Mouse (Mus musculus) spleen, adult 2 months (tissue): ENCODE data around the gene Rpl12. TPM values are rescaled to one million over a fixed set of nuclear protein-coding genes. Genes with fewer than 3 reads are reported as not detected.

Experiments
- DNase-seq, 2 experiments: peaks; one replicate each; pipeline versions ENCODE4 v3.0.0 to v3.0.0-alpha.2; 2012 to 2021; ENCODE audit warnings: low spot score in 2 of 2, low read depth in 1 of 2
- H3K27ac ChIP-seq: fragments of 200-500 bp; 2 replicates; pipeline ENCODE4 v1.5.1; 2012; ENCODE audit warnings: low read length, inconsistent platforms; ENCODE audit not compliant: insufficient read depth
- H3K27me3 ChIP-seq: fragments of 200-500 bp; 2 replicates; pipeline ENCODE4 v1.6.1; 2012; ENCODE audit warnings: mild to moderate bottlenecking, moderate library complexity, low read length, inconsistent platforms; ENCODE audit not compliant: control insufficient read depth, insufficient read depth
- H3K36me3 ChIP-seq: fragments of 200-500 bp; 2 replicates; pipeline ENCODE4 v1.6.1; 2012; ENCODE audit warnings: mild to moderate bottlenecking, low read length, inconsistent platforms; ENCODE audit not compliant: control insufficient read depth, insufficient read depth
- H3K4me1 ChIP-seq: fragments of 200-500 bp; 2 replicates; pipeline ENCODE4 v1.6.1; 2011; ENCODE audit warnings: inconsistent platforms; ENCODE audit not compliant: control insufficient read depth, insufficient read depth, insufficient read length
- H3K4me3 ChIP-seq: fragments of 200-500 bp; 2 replicates; pipeline ENCODE4 v1.5.1; 2011; ENCODE audit warnings: mild to moderate bottlenecking, inconsistent platforms; ENCODE audit not compliant: insufficient read depth, insufficient read length; ENCODE audit errors: extremely low read depth
- CTCF ChIP-seq: fragments of 200-500 bp; IDR thresholded peaks from 2 replicates; pipeline ENCODE4 v1.5.1; 2011; ENCODE audit warnings: mild to moderate bottlenecking, inconsistent platforms; ENCODE audit not compliant: insufficient read depth, insufficient read length, insufficient replicate concordance; ENCODE audit errors: extremely low read depth
- POLR2A ChIP-seq: fragments of 200-500 bp; IDR thresholded peaks from 2 replicates; pipeline ENCODE4 v1.6.1; 2011; ENCODE audit warnings: low read depth, low read length, inconsistent platforms
- WGBS: fragments of 180-500 bp; shearing (Covaris S2); methylation state at CpG from one replicate; pipeline ENCODE4 v1.1.7; 2018; 5-methylcytosine and 5-hydroxymethylcytosine counted together
- polyA plus RNA-seq: library from polyadenylated mRNA; depleted of rRNA; stranded (reverse); fragments of >200 nt; gene quantifications from 2 replicates; pipeline ENCODE4 v1.2.3, GENCODE M21; 2012; rRNA removed

The Rpl12 gene
- polyA plus RNA-seq = 535 and 627 TPM in 2 replicates

- WGBS = 3% methylated on average over 55 of the region's 55 CpGs
- Histone ChIP-seq H3K27me3 (no peaks in the 10 kb centered on the region), H3K27ac (peak within 1 kb of the TSS; percentile 82), H3K4me3 (peak within 1 kb of the TSS; percentile 86), H3K36me3 (peaks cover 16% of the 10 kb centered on the region), H3K4me1 (peaks cover 7% of the 10 kb centered on the region; the same call in 1 of the 2 replicates)
- TF ChIP-seq CTCF = no peak
- peak; percentile 40 for TF ChIP-seq POLR2A
- peak; percentile 87 to 92 for DNase-seq
Measured at GRCm38 (mm10) chr2:32961192-32961995, at the start of gene Rpl12, which contains the start of gene Lrsam1. Gene Rpl12, plus strand, starts transcription at chr2:32961559. Gene Lrsam1, minus strand, starts transcription at chr2:32961614.

- Histone ChIP-seq H3K27me3 (no peaks in the 10 kb centered on the region), H3K4me1 (no peaks in the 10 kb centered on the region), H3K36me3 (no peaks in the 10 kb centered on the region), H3K27ac (no peak overlapping the region), H3K4me3 (no peak overlapping the region)
- WGBS = 90% methylated on average over 7 of the region's 7 CpGs
- no peak for TF ChIP-seq POLR2A
- TF ChIP-seq CTCF = no peak
- no peak for DNase-seq
Measured at GRCm38 (mm10) chr2:32911639-32912182, 49.6 kb upstream of the Rpl12 start.

DNA sequence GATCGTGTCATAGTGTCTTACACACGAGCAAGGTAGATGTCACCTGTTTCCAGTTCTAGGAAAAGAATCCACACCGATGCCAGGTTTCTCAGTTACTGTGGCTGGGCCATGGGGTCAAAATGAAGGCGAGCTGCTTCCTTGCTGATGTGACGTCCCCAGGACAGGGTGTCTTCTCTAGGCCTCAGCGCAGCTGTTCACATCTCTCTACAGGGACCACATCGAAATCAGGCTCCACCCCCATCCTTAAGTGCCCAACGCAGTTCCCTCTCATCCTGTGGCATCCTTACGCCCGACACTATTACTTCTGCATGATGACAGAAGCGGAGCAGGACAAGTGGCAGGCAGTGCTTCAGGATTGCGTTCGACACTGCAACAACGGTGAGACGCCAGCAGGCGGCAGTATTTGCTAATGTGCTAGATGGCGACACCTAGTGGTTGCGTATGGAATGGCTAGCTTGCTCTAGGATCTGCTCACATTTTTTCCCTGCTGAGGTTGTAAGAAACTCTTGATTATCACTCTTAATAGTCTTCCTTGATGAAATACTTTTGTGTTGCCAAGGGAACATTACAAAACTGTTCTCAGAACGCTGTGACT is 49.1 kb upstream of the Rpl12 start:
- DNase-seq = peak; percentile 64 to 74
- Histone ChIP-seq H3K4me1 (no peaks in the 10 kb centered on the region), H3K27ac (no peak overlapping the region), H3K36me3 (no peaks in the 10 kb centered on the region), H3K4me3 (no peak overlapping the region), H3K27me3 (no peaks in the 10 kb centered on the region)
- 37% methylated on average over 19 of the region's 19 CpGs for WGBS
- TF ChIP-seq CTCF (peak; percentile 100), POLR2A (no peak)

GRCm38 (mm10) chr2:32914362-32914761 is 47.0 kb upstream of the Rpl12 start:
- no peak for DNase-seq
- no peaks in the 10 kb centered on the region; the same call in 1 of the 2 replicates for H3K4me1 ChIP-seq
- H3K4me3 ChIP-seq = no peak overlapping the region
- H3K36me3 ChIP-seq = no peaks in the 10 kb centered on the region
- 97% methylated on average over 5 of the region's 5 CpGs for WGBS
- peak overlapping the region; percentile 68 for H3K27ac ChIP-seq
- TF ChIP-seq POLR2A = no peak
- no peak for TF ChIP-seq CTCF
- H3K27me3 ChIP-seq = no peaks in the 10 kb centered on the region

- WGBS = 87% methylated on average over 3 of the region's 3 CpGs
- DNase-seq = no peak
- Histone ChIP-seq H3K27me3 (no peaks in the 10 kb centered on the region), H3K4me1 (no peaks in the 10 kb centered on the region; the same call in 1 of the 2 replicates), H3K4me3 (no peak overlapping the region), H3K27ac (peak overlapping the region; percentile 68), H3K36me3 (no peaks in the 10 kb centered on the region)
- TF ChIP-seq POLR2A = no peak
- no peak for TF ChIP-seq CTCF
Measured at GRCm38 (mm10) chr2:32914896-32915295, 46.5 kb upstream of the Rpl12 start.

- Histone ChIP-seq H3K27me3 (no peaks in the 10 kb centered on the region), H3K36me3 (no peaks in the 10 kb centered on the region), H3K4me1 (no peaks in the 10 kb centered on the region; the same call in 1 of the 2 replicates), H3K27ac (no peak overlapping the region), H3K4me3 (no peak overlapping the region)
- peak; percentile 18 to 39 for DNase-seq
- TF ChIP-seq CTCF (no peak), POLR2A (no peak)
- 30% methylated on average over 11 of the region's 11 CpGs for WGBS
Measured at GRCm38 (mm10) chr2:32917526-32917925, 43.8 kb upstream of the Rpl12 start.

DNA sequence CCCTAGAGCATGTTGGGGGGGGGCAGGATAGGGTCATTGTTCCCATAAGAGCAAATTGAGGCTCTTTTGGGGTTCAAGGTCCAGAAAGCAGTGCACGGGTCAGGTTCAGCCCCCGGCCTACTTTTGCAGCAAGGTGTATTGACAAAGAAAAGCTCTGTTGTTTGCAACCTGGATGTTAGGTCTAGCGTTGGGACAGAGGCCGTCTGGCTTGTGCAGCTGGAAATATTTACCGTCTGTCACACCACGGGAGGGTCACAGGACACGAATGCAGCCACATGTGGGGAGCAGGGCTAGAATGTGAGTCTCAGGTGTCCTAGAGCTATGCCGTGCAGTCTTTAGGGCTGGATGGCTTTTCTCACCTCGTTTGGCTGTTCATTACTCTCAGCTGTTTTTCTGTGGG is 43.0 kb upstream of the Rpl12 start:
- Histone ChIP-seq H3K27me3 (no peaks in the 10 kb centered on the region), H3K4me1 (no peaks in the 10 kb centered on the region; the same call in 1 of the 2 replicates), H3K4me3 (no peak overlapping the region), H3K36me3 (no peaks in the 10 kb centered on the region), H3K27ac (no peak overlapping the region)
- WGBS = 91% methylated on average over 9 of the region's 9 CpGs
- no peak for DNase-seq
- TF ChIP-seq CTCF (no peak), POLR2A (no peak)
